Mouse (Mus musculus): ENCODE results near the gene Sik3. TPM values are rescaled to one million over a fixed set of nuclear protein-coding genes. Genes with fewer than 3 reads are reported as not detected.

The Sik3 gene
- polyA plus RNA-seq, 1 experiment from 2014 or later: 5.0 TPM

DNA sequence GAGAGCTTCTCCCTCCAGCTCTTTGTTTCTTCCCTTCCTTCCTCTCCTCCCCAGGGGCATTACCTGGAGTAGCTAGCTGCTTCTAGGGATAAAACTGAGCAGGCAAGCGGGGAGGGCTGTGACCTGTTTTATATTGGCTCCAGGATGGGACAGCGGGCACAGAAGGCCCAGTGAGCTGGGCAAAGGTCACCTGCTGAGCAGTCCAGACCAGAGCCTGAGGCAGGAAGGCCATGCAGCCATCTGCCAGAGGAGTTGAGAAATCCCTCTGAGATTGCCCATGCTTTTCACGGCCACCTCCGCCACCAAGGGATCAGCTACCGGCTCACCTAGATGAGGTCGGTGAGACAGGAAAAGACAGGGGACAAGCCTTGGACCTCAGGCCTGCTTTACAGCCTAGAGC is 222.6 kb downstream of the Sik3 start:
- Histone ChIP-seq H3K27me3 (ENCODE audit: insufficient read depth, low read length) (no peaks in the 10 kb centered on the region), H3K4me3 (ENCODE audit: low read depth, low read length) (no peak overlapping the region), H3K36me3 (replicated peaks; ENCODE audit: insufficient read depth, low read length) (no peaks in the 10 kb centered on the region), H3K4me1 (ENCODE audit: insufficient read depth) (peaks cover 12% of the 10 kb centered on the region), H3K9ac (replicated peaks) (peak overlapping the region; percentile 51), H3K27ac (ENCODE audit: low read depth) (peak overlapping the region; percentile 84), H3K4me2 (ENCODE audit: low read depth, low read length) (peak overlapping the region; percentile 57), H3K9me3 (ENCODE audit: low read length) (no peaks in the 10 kb centered on the region)
- no peak for TF ChIP-seq EP300 (IDR thresholded peaks at IDR 0.05; ENCODE audit: low read depth)
- TF ChIP-seq CTCF (IDR thresholded peaks at IDR 0.05; ENCODE audit: low read depth): no peak
- 55% methylated on average over 6 of the region's 6 CpGs for WGBS (ENCODE audit: insufficient replicate concordance)
- peak; percentile 51 for DNase-seq
- ATAC-seq: peak; percentile 31; the same call in 1 of the 2 replicates

DNA sequence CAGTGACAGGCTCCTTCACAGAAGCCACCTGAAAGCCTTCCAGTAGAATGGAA is 222.8 kb downstream of the Sik3 start, which contains the start of gene Apoc3:
Apoc3 (minus strand) TSS at position 41 of the 53 bp plus-strand sequence.
- H3K4me3 ChIP-seq (ENCODE audit: low read depth, low read length): peak within 1 kb of the TSS; percentile 15; the same call in 1 of the 2 replicates
- H3K36me3 ChIP-seq (replicated peaks; ENCODE audit: insufficient read depth, low read length): no peaks in the 10 kb centered on the region
- no peaks in the 10 kb centered on the region for H3K9me3 ChIP-seq (ENCODE audit: low read length)
- TF ChIP-seq CTCF (IDR thresholded peaks at IDR 0.05; ENCODE audit: low read depth) (no peak), EP300 (IDR thresholded peaks at IDR 0.05; ENCODE audit: low read depth) (no peak)
- ATAC-seq: no peak
- H3K4me1 ChIP-seq (ENCODE audit: insufficient read depth): peaks cover 12% of the 10 kb centered on the region
- no peaks in the 10 kb centered on the region for H3K27me3 ChIP-seq (ENCODE audit: insufficient read depth, low read length)
- H3K9ac ChIP-seq (replicated peaks): peak within 1 kb of the TSS; percentile 51
- H3K4me2 ChIP-seq (ENCODE audit: low read depth, low read length): peak within 1 kb of the TSS; percentile 57
- DNase-seq: no peak
- peak within 1 kb of the TSS; percentile 84 for H3K27ac ChIP-seq (ENCODE audit: low read depth)

DNA sequence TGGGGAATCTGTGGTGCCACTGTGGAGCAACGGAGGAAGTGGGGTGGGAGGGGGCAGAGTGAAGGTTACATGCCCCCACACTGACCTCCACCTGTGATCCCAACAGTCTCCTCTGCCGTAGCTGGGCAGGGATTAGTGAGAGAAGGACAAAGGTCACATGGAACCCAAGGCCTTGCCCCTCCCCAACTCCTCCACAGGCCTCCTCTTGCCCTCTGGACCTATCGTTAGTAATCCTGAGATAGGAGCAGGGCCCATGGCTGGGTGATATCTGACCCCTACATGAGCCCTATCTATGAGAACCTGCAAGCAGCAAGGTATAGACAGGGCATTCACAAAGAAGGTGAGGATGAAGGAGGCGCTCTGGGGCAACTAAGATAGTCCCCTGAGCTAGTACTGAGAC is 223.0 kb downstream of the Sik3 start:
- no peak overlapping the region; the same call in 1 of the 2 replicates for H3K4me2 ChIP-seq (ENCODE audit: low read depth, low read length)
- H3K27me3 ChIP-seq (ENCODE audit: insufficient read depth, low read length): no peaks in the 10 kb centered on the region
- no peak for DNase-seq

GRCm38 (mm10) chr9:46238850-46239249 is 226.2 kb downstream of the Sik3 start:
- Histone ChIP-seq H3K27ac (ENCODE audit: low read depth) (peak overlapping the region; percentile 57), H3K4me2 (ENCODE audit: low read depth, low read length) (no peak overlapping the region), H3K9ac (replicated peaks) (no peak overlapping the region), H3K4me3 (ENCODE audit: low read depth, low read length) (no peak overlapping the region), H3K27me3 (ENCODE audit: insufficient read depth, low read length) (no peaks in the 10 kb centered on the region), H3K36me3 (replicated peaks; ENCODE audit: insufficient read depth, low read length) (no peaks in the 10 kb centered on the region), H3K9me3 (ENCODE audit: low read length) (no peaks in the 10 kb centered on the region), H3K4me1 (ENCODE audit: insufficient read depth) (peaks cover 17% of the 10 kb centered on the region)
- DNase-seq (no peak), ATAC-seq (peak; percentile 75)
- TF ChIP-seq CTCF (IDR thresholded peaks at IDR 0.05; ENCODE audit: low read depth) (no peak), EP300 (IDR thresholded peaks at IDR 0.05; ENCODE audit: low read depth) (no peak)
- 62% methylated on average over 7 of the region's 7 CpGs for WGBS (ENCODE audit: insufficient replicate concordance)

More for the DNA sequence above, 223.0 kb downstream of the Sik3 start:
- TF ChIP-seq EP300 (IDR thresholded peaks at IDR 0.05; ENCODE audit: low read depth): no peak
- TF ChIP-seq CTCF (IDR thresholded peaks at IDR 0.05; ENCODE audit: low read depth): no peak
- Histone ChIP-seq H3K27ac (ENCODE audit: low read depth) (peak overlapping the region; percentile 84), H3K4me3 (ENCODE audit: low read depth, low read length) (no peak overlapping the region), H3K9me3 (ENCODE audit: low read length) (no peaks in the 10 kb centered on the region), H3K36me3 (replicated peaks; ENCODE audit: insufficient read depth, low read length) (no peaks in the 10 kb centered on the region), H3K4me1 (ENCODE audit: insufficient read depth) (peaks cover 15% of the 10 kb centered on the region), H3K9ac (replicated peaks) (no peak overlapping the region)
- WGBS (ENCODE audit: insufficient replicate concordance): 43% methylated on average over 4 of the region's 4 CpGs
- ATAC-seq: no peak

- Histone ChIP-seq H3K27me3 (ENCODE audit: insufficient read depth, low read length) (no peaks in the 10 kb centered on the region), H3K27ac (ENCODE audit: low read depth) (no peak within 1 kb of the TSS), H3K4me1 (ENCODE audit: insufficient read depth) (peaks cover 10% of the 10 kb centered on the region), H3K36me3 (replicated peaks; ENCODE audit: insufficient read depth, low read length) (no peaks in the 10 kb centered on the region), H3K4me3 (ENCODE audit: low read depth, low read length) (no peak within 1 kb of the TSS), H3K9me3 (ENCODE audit: low read length) (no peaks in the 10 kb centered on the region), H3K9ac (replicated peaks) (no peak within 1 kb of the TSS; the same call in 1 of the 2 replicates), H3K4me2 (ENCODE audit: low read depth, low read length) (no peak within 1 kb of the TSS)
- DNase-seq: peak; percentile 17
- WGBS (ENCODE audit: insufficient replicate concordance): 59% methylated on average over 7 of the region's 7 CpGs
- no peak for TF ChIP-seq EP300 (IDR thresholded peaks at IDR 0.05; ENCODE audit: low read depth)
- no peak for TF ChIP-seq CTCF (IDR thresholded peaks at IDR 0.05; ENCODE audit: low read depth)
- no peak for ATAC-seq
Observed at GRCm38 (mm10) chr9:46240526-46241153, 228.0 kb downstream of the Sik3 start, which contains the start of gene Apoa4. TSS of gene Apoa4 (plus strand) at chr9:46240696.

DNA sequence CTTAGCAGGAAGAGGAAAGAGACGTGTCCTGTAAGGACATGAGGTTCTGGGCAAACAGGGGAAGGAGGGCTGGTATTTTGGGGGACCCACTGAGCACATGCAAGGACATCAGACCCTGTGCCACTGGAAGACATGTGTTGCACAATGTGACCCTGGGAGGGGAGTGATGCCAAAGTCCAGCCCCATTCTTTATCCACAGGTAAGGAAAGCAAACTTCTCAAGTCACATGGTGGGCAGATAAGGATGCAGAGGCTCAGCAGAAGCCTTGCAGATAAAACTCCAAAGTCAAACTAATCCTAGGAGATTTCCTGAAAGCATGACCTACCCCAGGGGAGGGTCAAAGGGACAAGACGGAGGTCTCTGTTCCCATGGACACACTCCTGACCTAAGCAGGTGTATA is 229.2 kb downstream of the Sik3 start:
- TF ChIP-seq CTCF (IDR thresholded peaks at IDR 0.05; ENCODE audit: low read depth) (no peak), EP300 (IDR thresholded peaks at IDR 0.05; ENCODE audit: low read depth) (no peak)
- Histone ChIP-seq H3K4me3 (ENCODE audit: low read depth, low read length) (no peak overlapping the region), H3K9me3 (ENCODE audit: low read length) (no peaks in the 10 kb centered on the region), H3K4me1 (ENCODE audit: insufficient read depth) (peaks cover 8% of the 10 kb centered on the region), H3K4me2 (ENCODE audit: low read depth, low read length) (no peak overlapping the region), H3K27me3 (ENCODE audit: insufficient read depth, low read length) (no peaks in the 10 kb centered on the region), H3K36me3 (replicated peaks; ENCODE audit: insufficient read depth, low read length) (no peaks in the 10 kb centered on the region), H3K27ac (ENCODE audit: low read depth) (no peak overlapping the region), H3K9ac (replicated peaks) (no peak overlapping the region)
- ATAC-seq: no peak
- DNase-seq: no peak
- 57% methylated on average over 2 of the region's 2 CpGs for WGBS (ENCODE audit: insufficient replicate concordance)

DNA sequence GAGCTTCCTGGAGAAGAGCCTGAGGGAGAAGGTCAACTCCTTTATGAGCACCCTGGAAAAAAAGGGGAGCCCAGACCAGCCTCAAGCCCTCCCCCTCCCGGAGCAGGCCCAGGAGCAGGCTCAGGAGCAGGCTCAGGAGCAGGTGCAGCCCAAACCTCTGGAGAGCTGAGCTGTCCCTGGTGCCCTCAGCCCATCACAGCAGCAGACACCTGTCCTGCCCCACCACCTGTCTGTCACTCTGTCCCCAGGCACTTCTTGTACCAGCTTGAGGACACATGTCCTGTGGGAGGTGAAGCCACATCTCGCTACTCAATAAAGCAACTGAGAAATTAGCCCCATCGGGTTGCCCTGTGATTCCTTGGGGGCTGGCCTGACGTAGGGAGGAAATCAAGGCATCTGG is 230.5 kb downstream of the Sik3 start:
- ATAC-seq: no peak
- no peak overlapping the region for H3K9ac ChIP-seq (replicated peaks)
- no peak overlapping the region for H3K27ac ChIP-seq (ENCODE audit: low read depth)

More for the DNA sequence above, 230.5 kb downstream of the Sik3 start:
- H3K27me3 ChIP-seq (ENCODE audit: insufficient read depth, low read length): no peaks in the 10 kb centered on the region
- peaks cover 7% of the 10 kb centered on the region for H3K4me1 ChIP-seq (ENCODE audit: insufficient read depth)
- no peak overlapping the region for H3K4me2 ChIP-seq (ENCODE audit: low read depth, low read length)
- peak; percentile 13 for DNase-seq
- TF ChIP-seq EP300 (IDR thresholded peaks at IDR 0.05; ENCODE audit: low read depth): no peak
- TF ChIP-seq CTCF (IDR thresholded peaks at IDR 0.05; ENCODE audit: low read depth): no peak
- no peaks in the 10 kb centered on the region for H3K36me3 ChIP-seq (replicated peaks; ENCODE audit: insufficient read depth, low read length)
- whole genome bisulfite sequencing (ENCODE audit: insufficient replicate concordance): 72% methylated on average over 4 of the region's 4 CpGs
- H3K4me3 ChIP-seq (ENCODE audit: low read depth, low read length): no peak overlapping the region
- H3K9me3 ChIP-seq (ENCODE audit: low read length): no peaks in the 10 kb centered on the region

Data from liver, postnatal 0 days (tissue).